Mouse (Mus musculus) erythroblast, embryonic 14.5 days (primary cell): ENCODE results near the gene Kars.

Experiments
- GATA1 ChIP-seq: IDR thresholded peaks from 2 replicates; pipeline ENCODE4 v1.6.1; 2012; ENCODE audit warnings: low read length, inconsistent platforms, mixed read lengths
- TAL1 ChIP-seq: IDR thresholded peaks from 3 replicates; pipeline ENCODE4 v1.6.1; 2012; ENCODE audit warnings: low read length, inconsistent platforms, mixed read lengths

DNA sequence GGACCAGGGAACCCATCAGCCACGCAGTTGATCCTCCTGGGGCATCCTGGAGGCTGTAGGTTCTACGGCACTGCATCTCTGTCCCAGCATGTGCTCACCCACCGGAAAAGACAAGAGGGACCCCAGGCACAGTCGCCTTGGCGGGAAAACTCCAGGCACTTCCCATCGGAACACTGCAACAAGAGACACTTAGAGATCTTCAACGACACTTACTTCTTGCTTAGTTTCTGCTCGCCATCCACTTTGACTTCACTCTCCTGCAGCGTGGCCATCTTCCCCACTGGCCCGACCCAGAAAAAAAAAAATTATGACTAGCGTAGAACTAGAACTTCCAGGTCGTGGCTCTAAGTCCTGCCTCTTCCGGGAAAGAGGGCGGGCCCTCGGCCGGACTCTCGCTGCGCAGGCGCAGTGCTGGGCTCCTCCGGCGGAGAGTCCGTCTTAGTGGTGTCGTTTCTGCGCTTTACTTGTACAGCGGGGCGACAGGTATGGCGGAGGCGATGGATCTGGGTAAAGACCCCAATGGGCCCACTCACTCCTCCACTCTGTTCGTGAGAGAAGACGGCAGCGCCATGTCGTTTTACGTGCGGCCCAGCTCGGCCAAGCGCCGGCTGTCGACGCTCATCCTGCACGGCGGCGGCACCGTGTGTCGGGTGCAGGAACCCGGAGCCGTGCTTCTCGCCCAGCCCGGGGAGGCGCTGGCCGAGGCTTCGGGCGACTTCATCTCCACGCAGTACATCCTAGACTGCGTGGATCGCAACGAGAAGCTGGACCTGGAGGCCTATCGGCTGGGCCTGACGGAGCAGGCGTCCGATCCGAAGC is at the start of gene Kars, which contains the start of gene Terf2ip:
- TF ChIP-seq GATA1 (no peak), TAL1 (no peak)
